Mouse (Mus musculus): ENCODE results near the gene Tnfsf18.

The Tnfsf18 gene

DNA sequence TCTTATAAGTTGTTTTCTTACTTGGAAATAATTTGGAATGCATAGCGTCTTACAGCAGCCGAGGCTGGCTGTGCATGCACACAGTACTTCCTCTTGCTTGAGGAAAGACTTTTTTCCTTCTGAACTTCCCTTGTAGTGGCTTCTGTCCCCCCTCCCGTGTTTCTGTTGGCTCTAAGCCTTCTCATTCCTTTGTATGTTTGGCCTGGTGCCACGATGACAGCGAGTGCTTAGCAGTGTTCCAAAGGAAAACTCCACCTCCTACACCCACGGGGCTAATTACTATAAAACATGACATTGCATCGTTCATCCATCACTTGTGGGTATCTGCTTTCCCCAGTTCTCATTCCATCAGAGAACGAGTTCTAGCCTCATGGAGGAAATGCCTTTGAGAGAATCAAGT lies at the start of gene Tnfsf18:
TSS of gene Tnfsf18 (plus strand) at position 313 of the 400 bp plus-strand sequence.
- 15% methylated on average over 8 of the region's 8 CpGs for WGBS

DNA sequence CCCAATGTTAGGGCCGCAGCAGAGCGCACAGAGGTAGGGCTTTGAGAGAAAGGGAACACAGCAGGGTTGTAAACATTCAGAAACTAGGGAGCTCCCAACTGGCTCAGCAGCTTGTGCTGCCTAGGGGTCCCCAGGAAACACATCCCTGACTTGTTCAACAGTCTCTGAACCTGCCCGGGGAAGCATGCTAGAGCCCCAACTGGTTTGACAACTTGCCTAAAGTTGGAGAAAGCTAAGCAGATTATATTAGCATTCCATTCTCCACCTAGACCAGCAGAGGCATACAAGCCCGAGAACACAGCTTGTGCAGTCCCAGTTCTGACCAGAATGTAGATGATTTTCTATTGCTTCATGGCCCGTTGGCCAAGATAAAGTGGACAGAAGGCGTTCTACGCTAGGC lies 49.6 kb upstream of the Tnfsf18 start:
- WGBS: 72% methylated on average over 7 of the region's 7 CpGs

DNA sequence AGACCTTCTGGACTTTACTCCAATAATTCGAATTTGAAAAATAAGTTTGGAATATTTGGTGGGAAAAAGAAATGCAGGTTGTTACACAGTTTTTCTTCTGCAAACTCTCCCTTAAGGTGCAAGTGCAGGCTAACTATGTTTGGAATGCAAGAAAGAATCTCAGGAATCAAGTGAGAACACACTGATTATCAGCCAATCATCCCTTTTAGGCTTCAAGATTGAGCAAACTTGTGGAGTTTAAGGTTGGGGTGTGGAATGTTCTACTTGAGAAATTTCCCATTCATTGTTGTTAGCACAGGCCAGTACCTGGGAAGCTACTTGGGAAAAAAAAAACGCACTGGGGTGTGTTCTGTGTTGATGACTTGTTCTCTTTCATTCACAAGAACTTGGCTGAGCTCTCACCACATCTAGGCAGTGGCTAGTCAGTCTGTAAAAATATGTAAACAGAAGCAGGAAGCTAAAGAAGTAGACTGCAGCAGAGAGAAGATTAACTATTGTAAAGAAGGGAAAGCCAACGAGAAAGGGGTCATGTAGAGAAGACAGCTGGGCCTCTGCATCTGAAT lies 42.7 kb upstream of the Tnfsf18 start:
- 47% methylated on average over 3 of the region's 3 CpGs for WGBS

DNA sequence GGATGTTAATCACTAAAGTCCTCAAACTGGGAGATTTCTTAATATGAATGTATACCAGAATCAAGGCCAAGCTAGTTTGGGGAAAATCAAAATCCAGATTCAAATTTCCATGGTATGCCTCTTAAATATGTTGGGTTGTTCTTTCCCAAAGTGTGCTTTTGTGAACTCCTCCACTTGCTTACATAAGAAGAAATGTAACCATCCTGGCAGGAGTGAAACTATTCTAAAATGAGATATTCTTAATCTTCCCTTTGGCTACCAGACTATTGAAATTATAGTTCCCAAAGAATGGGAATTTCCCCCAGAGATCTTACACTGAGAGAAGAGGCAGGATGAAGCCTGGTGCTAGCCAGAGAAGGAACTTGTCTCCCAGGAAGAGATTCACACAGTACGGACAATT lies 42.2 kb upstream of the Tnfsf18 start:
- WGBS: 64% methylated on average over 1 of the region's 1 CpGs

DNA sequence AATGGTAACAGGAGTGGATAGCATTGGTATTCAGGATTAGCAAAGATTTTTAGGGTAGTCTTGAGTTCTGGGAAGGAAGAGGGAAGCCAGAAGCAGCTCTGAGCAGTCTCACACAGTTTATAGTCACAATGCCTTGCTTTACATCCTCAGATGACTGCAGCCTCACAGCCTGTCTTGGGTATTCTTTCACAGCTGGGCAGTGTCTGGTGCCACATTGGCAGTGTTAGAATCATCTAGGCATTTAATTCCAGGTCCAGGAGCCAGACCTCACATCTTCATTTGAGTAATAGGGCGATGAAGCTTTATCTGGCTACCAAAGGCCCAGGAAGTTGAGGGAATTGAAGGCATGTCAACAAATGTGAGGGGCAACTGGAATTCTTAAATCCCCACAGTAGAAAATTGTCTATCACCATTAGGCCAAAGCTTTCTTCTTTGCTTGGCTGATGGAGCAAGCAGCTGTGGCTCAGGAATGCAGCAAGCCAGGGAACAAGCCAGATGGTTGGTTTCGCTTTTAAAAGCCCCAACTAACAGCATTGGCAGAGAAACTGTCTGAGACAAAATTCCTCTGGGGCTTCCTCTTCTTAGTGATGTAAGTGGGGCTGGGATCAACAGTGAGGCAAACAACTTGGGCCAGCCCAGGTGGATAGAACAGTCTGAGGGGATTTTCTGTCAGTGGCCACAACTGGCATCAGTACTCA lies 30.9 kb upstream of the Tnfsf18 start:
- 56% methylated on average over 2 of the region's 2 CpGs for WGBS

DNA sequence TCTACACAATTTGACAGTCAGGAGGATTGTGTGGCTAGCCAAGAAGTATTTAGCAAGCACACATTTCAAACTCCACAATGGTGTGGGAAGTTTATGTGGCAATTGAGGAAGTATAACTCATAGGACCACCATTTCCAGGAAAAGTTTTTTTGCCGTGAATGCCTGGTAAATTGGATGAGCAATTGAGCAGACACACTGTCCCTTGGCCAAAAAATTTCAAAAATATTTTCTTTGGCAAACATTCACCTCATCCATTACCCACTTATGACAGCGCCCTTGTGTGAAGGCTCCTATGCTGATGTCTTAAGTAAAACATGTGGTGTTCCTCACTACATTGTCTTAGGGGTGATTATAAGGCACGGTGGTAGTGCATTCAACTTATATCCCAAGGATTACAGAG lies 17.2 kb upstream of the Tnfsf18 start:
- WGBS: 80% methylated on average over 3 of the region's 3 CpGs

DNA sequence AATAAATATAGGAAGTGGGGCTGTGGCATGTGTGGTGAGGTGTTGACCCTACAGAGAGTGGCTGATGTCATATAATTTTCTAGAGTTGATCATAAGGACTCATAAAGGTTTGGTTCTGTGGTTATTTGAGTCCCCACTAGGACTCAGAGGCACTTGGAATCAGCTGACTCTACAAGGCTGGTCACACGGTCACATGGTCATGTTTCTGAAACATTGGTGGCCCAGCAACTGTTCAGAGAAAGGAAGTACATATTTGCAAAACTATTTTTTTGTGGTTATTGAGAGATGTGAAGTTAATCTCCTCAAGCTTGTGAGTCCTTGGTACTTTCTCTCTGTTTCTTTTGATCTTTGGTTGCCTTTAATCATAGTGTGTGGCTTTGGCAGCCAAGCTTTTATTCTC lies 14.6 kb upstream of the Tnfsf18 start:
- WGBS: 87% methylated on average over 1 of the region's 1 CpGs

DNA sequence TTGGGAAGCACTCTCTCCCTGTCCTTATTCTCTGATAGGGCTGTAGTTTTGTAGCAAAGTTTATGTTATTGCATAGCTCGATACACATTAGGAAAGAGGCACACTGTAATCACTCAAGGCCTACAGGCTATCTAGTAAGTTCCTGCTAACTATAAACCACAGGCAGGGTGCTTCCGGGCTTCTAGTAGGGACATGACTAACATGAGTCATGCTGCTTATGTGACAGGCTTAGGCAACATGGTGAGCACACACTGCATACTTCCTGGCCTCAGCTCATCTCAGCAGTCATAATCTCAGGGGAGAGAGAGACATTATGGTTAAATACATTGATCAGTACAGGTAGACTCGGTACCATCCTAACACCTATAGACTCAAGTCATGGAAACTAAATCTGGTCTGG lies 12.2 kb upstream of the Tnfsf18 start:
- WGBS: 81% methylated on average over 3 of the region's 3 CpGs

DNA sequence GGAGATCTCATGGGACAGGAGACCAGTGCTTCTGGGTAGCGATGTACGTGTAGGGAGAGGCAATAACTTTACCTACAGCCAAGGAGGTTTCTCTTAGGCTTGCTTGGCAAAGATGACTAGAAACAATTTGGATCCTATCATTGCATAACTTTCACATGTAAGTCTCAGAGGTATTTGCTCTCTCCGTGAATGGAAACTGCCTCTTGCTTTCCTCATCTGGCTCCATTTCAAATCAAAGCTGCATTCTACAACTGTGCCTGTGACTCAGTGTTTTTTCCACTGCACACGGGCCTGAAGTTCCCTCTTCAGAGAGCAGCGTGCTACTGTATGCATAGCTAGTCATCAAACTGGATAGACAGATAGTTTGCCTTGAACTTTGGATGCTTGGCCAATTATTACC lies 7.4 kb upstream of the Tnfsf18 start:
- WGBS: 56% methylated on average over 5 of the region's 5 CpGs

DNA sequence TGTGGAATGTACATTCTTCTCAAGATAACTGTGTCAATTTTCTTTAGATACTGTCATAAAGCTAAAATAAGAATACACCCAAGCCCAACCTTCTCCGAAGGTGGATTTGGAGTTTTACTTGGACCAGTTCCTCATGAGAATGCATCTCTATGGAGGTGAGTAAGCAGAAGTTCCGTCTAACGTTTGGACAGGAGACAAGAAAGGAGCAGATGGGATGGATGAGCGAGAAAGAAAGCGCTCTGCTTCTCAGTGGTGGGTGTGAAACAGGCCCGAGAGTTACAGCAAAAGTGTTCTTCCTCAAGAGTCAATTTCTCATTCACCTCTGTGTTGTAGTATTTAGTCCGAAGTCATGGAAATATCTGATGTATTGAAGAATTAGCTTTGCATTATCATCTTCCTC lies 2.7 kb upstream of the Tnfsf18 start:
- WGBS: 47% methylated on average over 7 of the region's 7 CpGs

DNA sequence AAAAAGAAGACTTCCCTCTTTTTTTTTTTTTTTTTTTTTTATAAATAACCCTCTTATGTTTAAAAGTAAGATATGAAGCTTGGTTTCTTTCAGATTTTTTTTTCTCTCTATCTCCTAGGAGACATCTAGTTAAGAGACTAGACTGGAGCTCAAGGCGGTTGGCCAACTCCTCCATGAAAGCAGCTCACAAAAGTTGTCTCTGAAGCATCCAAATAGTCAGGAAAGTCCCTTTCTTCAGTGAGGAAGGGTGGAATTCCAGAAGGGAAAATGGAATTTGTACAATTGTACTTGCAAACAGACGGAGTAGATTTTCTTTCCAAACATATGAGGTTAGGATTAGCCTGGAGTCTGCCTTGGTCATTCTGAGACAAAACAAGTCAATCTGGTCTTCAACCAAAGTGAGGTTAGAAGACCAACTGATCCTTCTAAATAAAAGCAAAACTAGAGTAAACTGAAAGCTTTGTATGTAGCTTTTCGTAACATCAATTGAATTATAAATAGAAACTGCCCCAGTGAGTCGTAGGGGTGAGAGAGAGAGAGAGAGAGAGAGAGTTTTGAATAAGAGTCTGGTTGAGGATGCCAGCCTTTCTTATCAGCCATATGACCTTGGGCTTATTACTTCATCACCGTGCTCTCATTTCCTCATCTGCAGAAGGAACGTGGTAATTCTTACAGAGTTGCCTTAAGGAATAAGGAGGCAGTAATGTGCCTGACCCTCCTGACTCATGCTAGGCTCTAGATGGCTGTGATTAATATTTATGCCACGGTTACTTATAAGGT lies 2.6 kb downstream of the Tnfsf18 start:
- 50% methylated on average over 7 of the region's 7 CpGs for WGBS

DNA sequence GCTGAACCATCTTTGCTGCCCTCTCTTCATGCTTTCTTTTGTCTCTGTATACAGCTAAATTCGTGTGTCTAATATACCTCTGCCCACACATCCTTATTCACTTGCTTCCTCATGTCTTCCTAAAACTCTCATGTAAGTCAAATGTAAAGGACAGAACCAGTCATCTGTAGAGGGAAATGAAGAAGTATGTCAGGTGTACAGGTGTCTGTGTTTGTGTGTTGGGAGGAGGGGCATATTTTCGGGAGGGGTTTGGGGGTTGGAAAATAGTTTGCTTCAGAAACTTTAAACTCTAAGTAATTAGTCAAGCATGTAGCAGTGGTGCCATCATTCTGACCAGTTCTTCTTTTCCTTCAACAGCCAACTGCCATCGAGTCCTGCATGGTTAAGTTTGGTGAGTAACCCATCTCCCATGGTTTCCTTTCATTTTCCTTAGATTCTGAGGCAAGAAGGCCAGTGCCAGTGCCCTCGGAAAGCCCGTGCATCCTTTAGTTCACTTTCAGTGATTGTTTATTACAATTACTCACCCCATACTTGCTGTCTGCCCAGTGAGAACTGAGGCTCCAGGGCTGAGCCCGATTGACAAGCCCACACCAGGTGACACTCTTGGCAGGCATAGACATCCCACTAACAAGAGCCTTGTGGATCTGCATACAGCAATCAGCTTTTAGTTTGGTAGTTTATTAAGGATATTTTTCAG lies 5.8 kb downstream of the Tnfsf18 start:
- 78% methylated on average over 6 of the region's 6 CpGs for WGBS

DNA sequence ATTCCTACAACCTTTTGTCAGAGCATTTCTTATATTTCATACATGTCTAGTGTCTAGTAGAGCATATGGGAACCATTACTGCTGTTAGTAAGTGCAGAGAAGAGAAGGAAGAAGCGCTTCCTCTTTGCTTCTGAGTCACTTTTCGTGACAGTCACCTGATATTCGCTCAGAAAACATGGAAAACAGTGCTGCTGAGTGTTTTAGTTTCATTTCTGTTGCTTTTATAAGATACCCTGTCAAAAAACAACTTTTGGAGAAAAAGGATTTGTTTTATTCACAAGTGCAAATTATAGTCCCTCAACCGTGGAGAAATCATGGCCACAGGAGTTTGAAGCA lies 6.3 kb downstream of the Tnfsf18 start:
- WGBS: 68% methylated on average over 4 of the region's 4 CpGs

DNA sequence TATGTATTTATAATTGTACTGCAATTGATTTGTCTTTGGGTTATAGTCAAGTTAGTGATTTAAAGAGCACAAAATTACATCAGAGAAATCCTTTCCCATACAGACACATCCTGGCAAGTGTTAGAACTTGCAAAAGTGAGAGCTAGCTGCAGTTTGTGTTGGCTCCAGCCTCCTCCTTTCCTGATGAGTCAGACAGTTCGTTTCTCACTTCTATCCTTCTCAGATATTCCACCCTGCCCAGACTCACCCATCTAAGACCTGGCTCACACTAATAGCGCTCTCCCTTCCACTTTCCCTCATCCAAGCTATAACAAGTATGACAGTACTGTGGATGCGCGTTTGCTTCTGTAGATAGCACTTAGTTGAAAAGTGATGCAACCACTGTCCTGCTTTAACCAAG lies 11.9 kb downstream of the Tnfsf18 start:
- WGBS: 50% methylated on average over 4 of the region's 4 CpGs

DNA sequence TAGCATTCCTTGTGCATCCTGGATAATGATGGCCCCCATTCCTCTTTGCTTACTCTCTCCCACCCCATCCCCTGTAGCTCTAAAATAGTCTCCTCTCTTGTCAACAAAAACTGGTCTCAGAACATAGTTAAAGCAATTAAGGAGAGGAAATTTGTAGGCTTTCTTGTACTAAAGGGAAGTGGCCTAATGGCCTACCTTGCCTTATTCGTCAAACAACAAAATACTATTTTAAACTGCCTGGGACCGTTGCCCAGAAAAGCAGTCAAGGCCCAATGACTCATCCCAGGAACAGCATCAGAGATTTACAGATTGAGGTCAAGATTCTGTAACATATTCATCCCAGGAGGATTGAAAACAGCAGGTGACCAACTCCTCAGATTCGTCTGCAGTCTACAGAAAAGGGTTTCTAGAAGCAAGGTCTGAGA lies 13.2 kb downstream of the Tnfsf18 start:
- WGBS: 18% methylated on average over 3 of the region's 3 CpGs

DNA sequence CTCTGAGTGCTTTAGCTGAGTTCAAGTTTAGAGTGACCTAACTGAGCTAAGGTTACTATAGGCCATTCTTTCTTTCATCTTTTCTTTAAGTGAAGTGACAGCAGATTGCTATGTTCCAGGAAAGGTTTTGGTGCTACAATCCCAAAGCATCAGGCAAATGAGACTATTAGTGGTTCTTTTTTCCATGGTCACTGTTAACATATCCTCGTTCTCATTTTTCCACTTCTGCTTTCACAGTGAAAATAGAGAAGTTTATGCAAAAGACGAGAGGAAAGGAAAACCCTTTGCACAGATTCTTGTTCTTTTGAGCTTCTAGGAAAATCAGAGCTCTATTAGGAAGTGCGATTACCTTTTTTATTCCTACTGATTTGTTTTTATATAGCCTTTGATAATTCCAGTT lies 22.9 kb downstream of the Tnfsf18 start:
- 84% methylated on average over 3 of the region's 3 CpGs for WGBS

DNA sequence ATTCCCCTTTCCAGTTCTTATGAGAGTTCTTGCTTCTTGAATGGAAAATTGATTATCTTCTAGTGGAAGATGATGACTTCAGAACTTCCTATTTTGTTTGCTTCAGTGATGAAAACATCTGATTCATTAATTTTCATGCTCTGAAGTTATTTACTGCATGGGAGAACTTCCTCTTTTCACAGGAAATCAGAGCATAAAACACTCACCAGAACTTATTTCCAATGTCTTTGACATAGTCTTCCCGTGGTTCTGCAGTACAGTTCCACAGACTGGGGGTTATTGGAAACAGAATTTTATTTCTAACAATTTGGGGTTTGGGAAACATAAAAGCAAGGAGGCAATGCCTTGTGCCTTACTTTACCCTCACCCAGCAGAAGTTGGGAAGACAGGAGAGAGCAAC lies 25.8 kb downstream of the Tnfsf18 start:
- WGBS: 80% methylated on average over 1 of the region's 1 CpGs

DNA sequence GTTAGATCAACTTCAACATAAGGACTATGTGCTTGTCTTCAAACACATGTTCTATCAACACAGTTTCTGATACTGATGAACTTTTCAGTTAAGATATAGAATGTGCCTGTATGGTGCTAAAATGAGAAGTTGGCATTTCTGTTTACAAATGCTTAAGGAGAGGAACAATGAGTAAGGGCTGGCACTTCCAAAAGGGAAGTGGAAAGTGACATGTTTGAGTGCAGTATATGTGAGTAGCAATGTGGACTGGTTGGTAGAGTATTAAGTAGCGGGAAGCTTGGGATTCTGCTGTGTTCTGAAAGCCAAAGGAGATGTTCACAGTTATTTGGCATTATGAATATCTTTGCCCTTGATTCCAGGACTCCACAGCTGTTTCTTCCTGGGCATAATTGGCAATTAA lies 33.7 kb downstream of the Tnfsf18 start:
- 89% methylated on average over 1 of the region's 1 CpGs for WGBS

DNA sequence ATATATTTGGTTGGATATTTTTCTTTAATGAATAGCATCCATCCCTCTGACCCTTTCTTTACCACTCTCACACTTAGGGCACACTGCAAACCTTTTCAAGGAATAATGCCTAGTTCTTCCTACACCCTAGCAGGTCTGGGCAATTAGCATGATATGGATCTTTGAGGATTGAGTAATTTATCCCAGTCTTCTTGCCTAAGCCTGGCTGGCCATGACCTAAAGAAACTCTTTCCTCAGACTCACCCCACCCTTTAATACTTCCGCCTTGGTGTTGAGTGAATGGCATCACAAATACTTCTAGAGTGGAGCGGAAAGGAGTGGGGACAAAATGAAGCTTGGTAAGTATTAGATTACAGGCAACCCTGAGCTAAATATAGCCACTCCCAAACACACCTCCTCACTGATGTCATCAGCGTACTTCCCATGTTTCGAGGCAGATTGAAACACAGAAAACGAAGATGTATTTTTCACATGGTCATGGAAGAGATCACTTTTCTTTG lies 56.2 kb downstream of the Tnfsf18 start:
- WGBS: 98% methylated on average over 5 of the region's 5 CpGs

DNA sequence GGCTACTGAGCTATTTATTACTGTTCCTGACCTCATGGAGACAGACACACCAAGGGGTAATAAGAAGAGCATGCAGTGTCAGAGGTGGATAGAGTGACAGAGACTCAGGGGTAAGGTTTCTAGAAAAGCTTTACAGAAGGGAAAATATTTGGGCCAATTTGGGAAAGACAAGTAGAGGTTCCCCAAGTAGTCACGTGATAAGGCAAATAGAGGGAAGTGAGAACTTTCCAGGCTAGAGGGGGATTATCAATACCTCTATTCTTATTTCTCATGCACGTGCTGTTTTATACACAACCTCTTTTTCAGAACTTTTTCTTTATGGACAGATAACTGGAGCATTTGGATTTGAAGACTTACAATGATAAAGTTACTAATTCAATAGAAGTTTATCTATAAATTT lies 57.6 kb downstream of the Tnfsf18 start:
- 83% methylated on average over 2 of the region's 2 CpGs for WGBS

Measured in cerebral cortex, adult 2 months (tissue).